24 mouse cellular contexts compared by ENCODE assay signal in genomic region chr3:84658017-84658416, GRCm38 (mm10). TPM values are rescaled to one million over a fixed set of nuclear protein-coding genes. Genes with fewer than 3 reads are reported as not detected.
A peak's percentile ranks its signal among the peaks of the same experiment; 100 is the strongest.
DNase-seq lines count a peak whose midpoint lies in the region; ATAC-seq and TF ChIP-seq lines count a peak whose summit lies in the region.
"Had no signal": no experiment of that assay in that cellular context is flagged by ENCODE, and none has a peak within 500 bp of the region (broad histone marks: within the 10 kb centered on the region; RNA-seq: fewer than 3 reads in every experiment).

No protein-coding gene starts in this region.

- H3K4me1 ChIP-seq in midbrain, embryonic 13.5 days (replicated peaks) = peaks cover 20% of the 10 kb centered on the region

- no peaks in the 10 kb centered on the region for H3K36me3 ChIP-seq in midbrain, embryonic 13.5 days
- H3K36me3 ChIP-seq: embryonic facial prominence, embryonic 12.5 days; hindbrain, embryonic 10.5 days; hindbrain, embryonic 15.5 days; limb, embryonic 12.5 days; neural tube, embryonic 13.5 days had no signal

- no peaks in the 10 kb centered on the region for H3K9me3 ChIP-seq in midbrain, embryonic 13.5 days
- H3K9me3 ChIP-seq: embryonic facial prominence, embryonic 12.5 days; hindbrain, embryonic 10.5 days; hindbrain, embryonic 15.5 days; neural tube, embryonic 13.5 days had no signal

- H3K4me2 ChIP-seq in midbrain, embryonic 13.5 days (replicated peaks) = no peak overlapping the region
- H3K4me2 ChIP-seq: embryonic facial prominence, embryonic 12.5 days; hindbrain, embryonic 15.5 days; limb, embryonic 12.5 days; liver, embryonic 11.5 days; midbrain, embryonic 11.5 days; neural tube, embryonic 13.5 days had no signal

- peaks cover 21% of the 10 kb centered on the region for H3K27me3 ChIP-seq in midbrain, embryonic 13.5 days
- H3K27me3 ChIP-seq: embryonic facial prominence, embryonic 12.5 days; hindbrain, embryonic 15.5 days; neural tube, embryonic 13.5 days had no signal

- no peak for ATAC-seq in CD4-positive, CD25-positive, alpha-beta regulatory T cell, adult 4 months
- no peak for ATAC-seq in midbrain, embryonic 13.5 days
- ATAC-seq: forebrain, embryonic 14.5 days had no signal

- H3K9ac ChIP-seq in midbrain, embryonic 13.5 days (replicated peaks) = no peak overlapping the region
- H3K9ac ChIP-seq: embryonic facial prominence, embryonic 12.5 days; hindbrain, embryonic 15.5 days; limb, embryonic 12.5 days; neural tube, embryonic 13.5 days had no signal

- H3K4me3 ChIP-seq in layer of hippocampus, adult 2 months = no peak overlapping the region
- H3K4me3 ChIP-seq in midbrain, embryonic 13.5 days (replicated peaks) = no peak overlapping the region
- H3K4me3 ChIP-seq: embryonic facial prominence, embryonic 12.5 days; hindbrain, embryonic 10.5 days; hindbrain, embryonic 15.5 days; left cerebral cortex, adult 2 months; limb, embryonic 12.5 days; neural tube, embryonic 13.5 days had no signal

- peak; percentile 26 for DNase-seq in CD4-positive, CD25-positive, alpha-beta regulatory T cell, adult 2 months (ENCODE audit: low read depth, low spot score)
- no peak for DNase-seq in layer of hippocampus, adult 2 months (ENCODE audit: low spot score in 2 of 2)
- no peak for DNase-seq in layer of hippocampus, adult 18-20 months (ENCODE audit: low spot score in 2 of 2)
- peak; percentile 45 for DNase-seq in ZHBTc4 (ENCODE audit: low read depth, low spot score)
- DNase-seq in ovary, postnatal 10 days (ENCODE audit: low spot score) = no peak
- DNase-seq: adrenal gland, postnatal 14 days; cerebellum, adult 11-12 months; cerebellum, adult 9-11 months; embryo, embryonic 11 days; heart, postnatal 14 days; kidney, adult 2 months; kidney, postnatal 10 days; right cerebral cortex, postnatal 14 days had no signal

- 0 out of 2 replicates have a peak, but pooled peaks have one; percentile 7 for TF ChIP-seq CTCF in layer of hippocampus, adult 2 months (conservative IDR thresholded peaks at IDR 0.05)

- no peak overlapping the region for H3K27ac ChIP-seq in layer of hippocampus, adult 2 months
- no peak overlapping the region for H3K27ac ChIP-seq in midbrain, embryonic 13.5 days
- H3K27ac ChIP-seq: embryonic facial prominence, embryonic 12.5 days; hindbrain, embryonic 10.5 days; hindbrain, embryonic 15.5 days; left cerebral cortex, adult 2 months; limb, embryonic 12.5 days; neural tube, embryonic 13.5 days had no signal

- 92% methylated on average over 7 of the region's 7 CpGs for WGBS in midbrain, embryonic 13.5 days

RNA-seq across cellular contexts. Expression of gene Tmem154, which starts 8.0 kb away (rescaled TPM):
- polyA plus RNA-seq in CD4-positive, CD25-positive, alpha-beta regulatory T cell, adult 4 months (2017; shearing (Covaris generic)) = 100 to 1,000 TPM; 140 to 141 TPM
- total RNA-seq in layer of hippocampus, adult 2 months (2021) = under 1 TPM; 0.12 to 0.72 TPM
- under 1 TPM; 0.32 to 0.36 TPM for total RNA-seq in layer of hippocampus, adult 18-20 months (2021)
- polyA plus RNA-seq in midbrain, embryonic 13.5 days (2015; fragmentation: Nextera tagmentation; extraction: Ambion mirVana) = 0.73 and 1.1 TPM in 2 replicates

Comparison
In these comparisons a context has a peak if more than half of its experiments do, and no peak if none do; other contexts are left out.
1. DNase-seq: peak in CD4-positive, CD25-positive, alpha-beta regulatory T cell, adult 2 months (single experiment) and ZHBTc4 (single experiment); none in layer of hippocampus, adult 2 months (0 of 2), layer of hippocampus, adult 18-20 months (0 of 2) and ovary, postnatal 10 days (single experiment).